ENCODE assay signal across 32 mouse cellular contexts in the genomic region with DNA sequence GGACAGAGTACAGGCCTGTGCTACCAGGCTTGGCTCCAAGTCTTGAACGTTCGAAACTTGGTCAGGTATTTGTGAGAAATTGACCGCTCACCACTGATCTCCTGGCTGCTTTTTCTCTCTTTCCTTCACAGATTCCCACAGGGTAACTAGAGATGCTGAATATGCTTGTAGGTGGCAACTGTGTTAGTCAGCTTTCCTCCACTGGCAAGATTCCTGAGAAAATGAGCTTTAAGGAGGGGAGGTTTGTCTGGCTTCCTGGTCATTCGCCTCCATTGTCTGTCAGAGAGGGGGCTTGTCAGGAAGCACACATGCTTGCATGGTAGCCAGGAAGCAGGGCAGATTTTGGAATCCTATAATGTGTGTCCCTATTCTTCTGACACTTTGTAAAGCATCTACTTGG. TPM values are rescaled to one million over a fixed set of nuclear protein-coding genes. Genes with fewer than 3 reads are reported as not detected.
DNase-seq lines count a peak whose midpoint lies in the region; TF ChIP-seq lines count a peak whose summit lies in the region.
"Had no signal": no experiment of that assay in that cellular context is flagged by ENCODE, and none has a peak within 500 bp of the region (broad histone marks: within the 10 kb centered on the region; RNA-seq: fewer than 3 reads in every experiment).

No protein-coding gene starts in this region.

- DNase-seq in heart, adult 11 months = peak; percentile 52
- DNase-seq in heart, embryonic 10.5 days (ENCODE audit: low spot score) = no peak
- DNase-seq in liver, adult 2 months (ENCODE audit: extremely low read depth, low read depth, low spot score) = peak; percentile 4
- no peak for DNase-seq in liver
- peak; percentile 20 for DNase-seq in right cerebral cortex, postnatal 25 days
- no peak for DNase-seq in right cerebral cortex, postnatal 14 days
- DNase-seq in T-cell, adult 2 months (ENCODE audit: low spot score) = no peak
- DNase-seq: adrenal gland, adult 8-10 months; adrenal gland, postnatal 25 days; B cell, adult 2 months; cerebellum, adult 18-20 months; cerebellum, adult 9-10 months; cerebellum, postnatal 14 days; forebrain, postnatal 0 days; gastrocnemius, postnatal 10 days; gastrocnemius, postnatal 36 days; heart, postnatal 10 days; heart, postnatal 36 days had no signal

- 93% methylated on average over 4 of the region's 4 CpGs for WGBS in heart, embryonic 10.5 days
- WGBS in liver, adult 2 months = 77% methylated on average over 4 of the region's 4 CpGs

- H3K4me1 ChIP-seq in heart, embryonic 10.5 days = no peaks in the 10 kb centered on the region
- no peaks in the 10 kb centered on the region for H3K4me1 ChIP-seq in liver, adult 2 months (ENCODE audit: control insufficient read depth, insufficient read depth, low read length)
- H3K4me1 ChIP-seq: embryonic facial prominence, embryonic 12.5 days; embryonic facial prominence, embryonic 15.5 days; heart, embryonic 12.5 days; hindbrain, embryonic 10.5 days; hindbrain, embryonic 13.5 days had no signal

- no peaks in the 10 kb centered on the region for H3K27me3 ChIP-seq in heart, embryonic 10.5 days (ENCODE audit: insufficient read depth, poor library complexity, severe bottlenecking)
- no peaks in the 10 kb centered on the region for H3K27me3 ChIP-seq in liver, adult 2 months (ENCODE audit: control insufficient read depth, insufficient read depth, low read length)
- H3K27me3 ChIP-seq: CH12.LX; embryonic facial prominence, embryonic 12.5 days; embryonic facial prominence, embryonic 15.5 days; heart, embryonic 12.5 days; heart, embryonic 15.5 days; hindbrain, embryonic 13.5 days had no signal

- H3K4me3 ChIP-seq in heart, embryonic 10.5 days = no peak overlapping the region
- H3K4me3 ChIP-seq in liver, adult 2 months (ENCODE audit: insufficient read depth, low read depth, low read length) = no peak overlapping the region
- H3K4me3 ChIP-seq: embryonic facial prominence, embryonic 12.5 days; embryonic facial prominence, embryonic 15.5 days; heart, embryonic 12.5 days; heart, embryonic 15.5 days; hindbrain, embryonic 10.5 days; hindbrain, embryonic 13.5 days had no signal

- peaks cover 32% of the 10 kb centered on the region for H3K36me3 ChIP-seq in heart, embryonic 10.5 days
- no peaks in the 10 kb centered on the region for H3K36me3 ChIP-seq in liver, adult 2 months (ENCODE audit: control insufficient read depth, insufficient read depth, low read length)

- no peaks in the 10 kb centered on the region for H3K79me2 ChIP-seq in liver, adult 2 months (ENCODE audit: control insufficient read depth, insufficient read depth, low read length)

- no peak for TF ChIP-seq POLR2A in liver, adult 2 months (IDR thresholded peaks at IDR 0.05; ENCODE audit: extremely low read depth, insufficient read depth, low read length)

- TF ChIP-seq CTCF in liver, adult 2 months (IDR thresholded peaks at IDR 0.05; ENCODE audit: low read depth, low read length) = no peak

- no peak overlapping the region for H3K27ac ChIP-seq in heart, embryonic 10.5 days
- H3K27ac ChIP-seq in liver, adult 2 months (replicated peaks; ENCODE audit: insufficient read depth, low read depth, low read length) = no peak overlapping the region
- H3K27ac ChIP-seq: embryonic facial prominence, embryonic 12.5 days; embryonic facial prominence, embryonic 15.5 days; heart, embryonic 15.5 days; hindbrain, embryonic 10.5 days; hindbrain, embryonic 13.5 days had no signal

- no peaks in the 10 kb centered on the region for H3K9me3 ChIP-seq in heart, embryonic 10.5 days
- H3K9me3 ChIP-seq: embryonic facial prominence, embryonic 12.5 days; embryonic facial prominence, embryonic 15.5 days; G1E; heart, embryonic 12.5 days; heart, embryonic 15.5 days; hindbrain, embryonic 10.5 days; hindbrain, embryonic 13.5 days had no signal

- no peak overlapping the region for H3K9ac ChIP-seq in liver, adult 2 months (ENCODE audit: low read depth, low read length)
- H3K9ac ChIP-seq: embryonic facial prominence, embryonic 12.5 days; embryonic facial prominence, embryonic 15.5 days; forebrain, postnatal 0 days; heart, embryonic 12.5 days; heart, embryonic 15.5 days; hindbrain, embryonic 13.5 days had no signal

RNA-seq across cellular contexts. Expression of gene Fancd2os, which starts 17.5 kb away (rescaled TPM):
- polyA plus RNA-seq in heart, embryonic 10.5 days (2016; fragmentation: Nextera tagmentation; extraction: Ambion mirVana) = 0.16 and 0.38 TPM in 2 replicates
- not detected in 2 replicates for total RNA-seq in liver, adult 2 months (2014; rRNA removed)
- polyA plus RNA-seq in liver, adult 2 months (2012; rRNA removed) = not detected in 2 replicates
- total RNA-seq: CH12.LX; forebrain, postnatal 0 days; gastrocnemius, adult 18-20 months; gastrocnemius, postnatal 10 days; gastrocnemius, postnatal 36 days; granulocyte monocyte progenitor cell, adult 5-6 weeks; heart, adult 8-10 months; heart, postnatal 10 days; heart, postnatal 36 days had no signal
- polyA plus RNA-seq: activated CD4-positive, CD25-positive, alpha-beta regulatory T cell, adult 4 months; embryonic facial prominence, embryonic 15.5 days; forebrain, embryonic 11.5 days; forebrain, embryonic 14.5 days; forebrain, postnatal 0 days; G1E; heart, embryonic 12.5 days had no signal

RNA-seq across cellular contexts. Expression of gene Brk1, which starts 21.5 kb away (rescaled TPM):
- polyA plus RNA-seq in heart, embryonic 10.5 days (2016; fragmentation: Nextera tagmentation; extraction: Ambion mirVana) = 170 and 197 TPM in 2 replicates
- 70.3 and 76.0 TPM in 2 replicates for total RNA-seq in liver, adult 2 months (2014; rRNA removed)
- 75.9 and 80.3 TPM in 2 replicates for polyA plus RNA-seq in liver, adult 2 months (2012; rRNA removed)

RNA-seq across cellular contexts. Expression of gene Vhl, which starts 40.7 kb away (rescaled TPM):
- 32.3 and 34.2 TPM in 2 replicates for polyA plus RNA-seq in heart, embryonic 10.5 days (2016; fragmentation: Nextera tagmentation; extraction: Ambion mirVana)
- total RNA-seq in liver, adult 2 months (2014; rRNA removed) = 7.2 and 9.1 TPM in 2 replicates
- polyA plus RNA-seq in liver, adult 2 months (2012; rRNA removed) = 12.1 and 14.0 TPM in 2 replicates

RNA-seq across cellular contexts. Expression of gene Fancd2, which starts 51.5 kb away (rescaled TPM):
- polyA plus RNA-seq in heart, embryonic 10.5 days (2016; fragmentation: Nextera tagmentation; extraction: Ambion mirVana) = 12.6 and 13.9 TPM in 2 replicates
- 0.18 and 0.67 TPM in 2 replicates for total RNA-seq in liver, adult 2 months (2014; rRNA removed)
- 0.22 TPM in 1 of 2 replicates, not detected in the other for polyA plus RNA-seq in liver, adult 2 months (2012; rRNA removed)

RNA-seq across cellular contexts. Expression of gene Emc3, which starts 51.6 kb away (rescaled TPM):
- polyA plus RNA-seq in heart, embryonic 10.5 days (2016; fragmentation: Nextera tagmentation; extraction: Ambion mirVana) = 88.0 and 90.2 TPM in 2 replicates
- total RNA-seq in liver, adult 2 months (2014; rRNA removed) = 53.5 and 56.0 TPM in 2 replicates
- polyA plus RNA-seq in liver, adult 2 months (2012; rRNA removed) = 31.9 and 35.5 TPM in 2 replicates

Comparison
In these comparisons a context has a peak if more than half of its experiments do, and no peak if none do; other contexts are left out.
1. DNase-seq: peak in heart, adult 11 months (single experiment), liver, adult 2 months (single experiment) and right cerebral cortex, postnatal 25 days (single experiment); none in heart, embryonic 10.5 days (single experiment), liver (single experiment), right cerebral cortex, postnatal 14 days (single experiment) and T-cell, adult 2 months (single experiment).